Comparison of ENCODE assay signal across 27 mouse cellular contexts in genomic region chr6:43198094-43198493, GRCm38 (mm10). TPM values are rescaled to one million over a fixed set of nuclear protein-coding genes. Genes with fewer than 3 reads are reported as not detected.
DNase-seq lines count a peak whose midpoint lies in the region; ATAC-seq and TF ChIP-seq lines count a peak whose summit lies in the region.
"Had no signal": no experiment of that assay in that cellular context is flagged by ENCODE, and none has a peak within 500 bp of the region (broad histone marks: within the 10 kb centered on the region; RNA-seq: fewer than 3 reads in every experiment).

No protein-coding gene starts in this region.

- no peak overlapping the region for H3K9ac ChIP-seq in lung, embryonic 15.5 days
- H3K9ac ChIP-seq: embryonic facial prominence, embryonic 12.5 days; forebrain, embryonic 13.5 days; forebrain, embryonic 15.5 days; forebrain, postnatal 0 days had no signal

- no peaks in the 10 kb centered on the region for H3K36me3 ChIP-seq in lung, embryonic 15.5 days
- H3K36me3 ChIP-seq: embryonic facial prominence, embryonic 10.5 days; embryonic facial prominence, embryonic 12.5 days; forebrain, embryonic 15.5 days had no signal

- H3K4me3 ChIP-seq in lung, embryonic 15.5 days = no peak overlapping the region
- no peak overlapping the region for H3K4me3 ChIP-seq in left cerebral cortex, adult 2 months
- H3K4me3 ChIP-seq: embryonic facial prominence, embryonic 10.5 days; embryonic facial prominence, embryonic 12.5 days; forebrain, embryonic 13.5 days; forebrain, embryonic 15.5 days had no signal

- H3K27ac ChIP-seq in lung, embryonic 15.5 days = no peak overlapping the region
- H3K27ac ChIP-seq in left cerebral cortex, adult 2 months = no peak overlapping the region
- H3K27ac ChIP-seq: embryonic facial prominence, embryonic 10.5 days; embryonic facial prominence, embryonic 12.5 days; forebrain, embryonic 13.5 days; forebrain, embryonic 15.5 days had no signal

- no peak for TF ChIP-seq CTCF in left cerebral cortex, adult 2 months (IDR thresholded peaks at IDR 0.05)

- ATAC-seq in lung, embryonic 15.5 days (ENCODE audit: borderline replicate concordance, extremely low read depth, low FRiP score, low TSS enrichment) = peak; percentile 65; the same call in 1 of the 2 replicates
- peak; percentile 96 for ATAC-seq in CD4-positive, CD25-positive, alpha-beta regulatory T cell, adult 4 months
- peak; percentile 82 for ATAC-seq in inflammation-experienced regulatory T-cells, adult 6 months
- ATAC-seq: forebrain, embryonic 13.5 days; forebrain, embryonic 15.5 days; forebrain, postnatal 0 days had no signal

- no peak overlapping the region for H3K4me2 ChIP-seq in lung, embryonic 15.5 days
- H3K4me2 ChIP-seq: embryonic facial prominence, embryonic 12.5 days; forebrain, embryonic 13.5 days; forebrain, embryonic 15.5 days had no signal

- H3K27me3 ChIP-seq in lung, embryonic 15.5 days = no peaks in the 10 kb centered on the region
- H3K27me3 ChIP-seq: embryonic facial prominence, embryonic 12.5 days; forebrain, embryonic 13.5 days; forebrain, embryonic 15.5 days had no signal

- intact Hi-C loops in left cerebral cortex, adult 2 months (cut with DNase I) = no loop called here

- H3K9me3 ChIP-seq in lung, embryonic 15.5 days = no peaks in the 10 kb centered on the region
- H3K9me3 ChIP-seq: embryonic facial prominence, embryonic 10.5 days; embryonic facial prominence, embryonic 12.5 days; forebrain, embryonic 13.5 days; forebrain, embryonic 15.5 days had no signal

- 28% methylated on average over 3 of the region's 3 CpGs for WGBS in lung, embryonic 15.5 days

- 0 out of 2 replicates have a peak, but pooled peaks cover 3% of the 10 kb centered on the region for H3K4me1 ChIP-seq in lung, embryonic 15.5 days
- H3K4me1 ChIP-seq: embryonic facial prominence, embryonic 10.5 days; embryonic facial prominence, embryonic 12.5 days; forebrain, embryonic 13.5 days; forebrain, embryonic 15.5 days had no signal

- no peak for DNase-seq in lung, postnatal 4 days
- DNase-seq in CD4-positive, CD25-positive, alpha-beta regulatory T cell, adult 2 months (ENCODE audit: low read depth, low spot score) = peak; percentile 49
- DNase-seq in left cerebral cortex, adult 2 months (ENCODE audit: extremely low spot score in 1 of 2, low spot score in 2 of 2) = no peak
- no peak for DNase-seq in right cerebral cortex, postnatal 36 days (ENCODE audit: low spot score in 2 of 2)
- DNase-seq: adrenal gland, adult 8-10 months; adrenal gland, postnatal 14 days; adrenal gland, postnatal 36 days; cerebellum, adult 11-12 months; cerebellum, adult 2 months; cerebellum, adult 9-10 months; cerebellum, postnatal 10 days; cerebellum, postnatal 25 days; forebrain, postnatal 0 days had no signal

RNA-seq across cellular contexts. Expression of gene Olfr435, which starts 1.1 kb away (rescaled TPM):
- polyA plus RNA-seq in lung, embryonic 15.5 days (2015; fragmentation: Nextera tagmentation; extraction: Ambion mirVana) = not detected in 2 replicates
- polyA plus RNA-seq in CD4-positive, CD25-positive, alpha-beta regulatory T cell, adult 4 months (2017; shearing (Covaris generic)) = not detected
- not detected for polyA plus RNA-seq in inflammation-experienced regulatory T-cells, adult 6 months (2017; shearing (Covaris generic))
- not detected for total RNA-seq in left cerebral cortex, adult 2 months (2021)
- total RNA-seq: adrenal gland, adult 18-20 months; adrenal gland, adult 8-10 months; adrenal gland, postnatal 14 days; adrenal gland, postnatal 36 days; ES-E14; forebrain, postnatal 0 days; MEL had no signal
- polyA plus RNA-seq: C2C12; cerebellum, adult 2 months; cortical plate, adult 2 months; embryonic facial prominence, embryonic 10.5 days; embryonic facial prominence, embryonic 12.5 days; embryonic facial prominence, embryonic 14.5 days; forebrain, embryonic 11.5 days; forebrain, embryonic 13.5 days; forebrain, embryonic 15.5 days; forebrain, postnatal 0 days had no signal

RNA-seq across cellular contexts. Expression of gene Olfr434, which starts 14.7 kb away (rescaled TPM):
- polyA plus RNA-seq in lung, embryonic 15.5 days (2015; fragmentation: Nextera tagmentation; extraction: Ambion mirVana) = not detected in 2 replicates
- not detected for polyA plus RNA-seq in CD4-positive, CD25-positive, alpha-beta regulatory T cell, adult 4 months (2017; shearing (Covaris generic))
- polyA plus RNA-seq in inflammation-experienced regulatory T-cells, adult 6 months (2017; shearing (Covaris generic)) = not detected
- total RNA-seq in left cerebral cortex, adult 2 months (2021) = not detected
- total RNA-seq: adrenal gland, adult 18-20 months; adrenal gland, adult 8-10 months; adrenal gland, postnatal 14 days; adrenal gland, postnatal 36 days; ES-E14; forebrain, postnatal 0 days; MEL had no signal
- polyA plus RNA-seq: C2C12; cerebellum, adult 2 months; cortical plate, adult 2 months; embryonic facial prominence, embryonic 10.5 days; embryonic facial prominence, embryonic 12.5 days; embryonic facial prominence, embryonic 14.5 days; forebrain, embryonic 11.5 days; forebrain, embryonic 13.5 days; forebrain, embryonic 15.5 days; forebrain, postnatal 0 days had no signal

RNA-seq across cellular contexts. Expression of gene Olfr13, which starts 26.2 kb away (rescaled TPM):
- not detected in 2 replicates for polyA plus RNA-seq in lung, embryonic 15.5 days (2015; fragmentation: Nextera tagmentation; extraction: Ambion mirVana)
- not detected for polyA plus RNA-seq in CD4-positive, CD25-positive, alpha-beta regulatory T cell, adult 4 months (2017; shearing (Covaris generic))
- not detected for polyA plus RNA-seq in inflammation-experienced regulatory T-cells, adult 6 months (2017; shearing (Covaris generic))
- total RNA-seq in left cerebral cortex, adult 2 months (2021) = not detected
- total RNA-seq: adrenal gland, adult 18-20 months; adrenal gland, adult 8-10 months; adrenal gland, postnatal 14 days; adrenal gland, postnatal 36 days; ES-E14; forebrain, postnatal 0 days; MEL had no signal
- polyA plus RNA-seq: C2C12; cerebellum, adult 2 months; cortical plate, adult 2 months; embryonic facial prominence, embryonic 10.5 days; embryonic facial prominence, embryonic 12.5 days; embryonic facial prominence, embryonic 14.5 days; forebrain, embryonic 11.5 days; forebrain, embryonic 13.5 days; forebrain, embryonic 15.5 days; forebrain, postnatal 0 days had no signal

RNA-seq across cellular contexts. Expression of gene Olfr47, which starts 33.2 kb away (rescaled TPM):
- not detected in 2 replicates for polyA plus RNA-seq in lung, embryonic 15.5 days (2015; fragmentation: Nextera tagmentation; extraction: Ambion mirVana)
- not detected for polyA plus RNA-seq in CD4-positive, CD25-positive, alpha-beta regulatory T cell, adult 4 months (2017; shearing (Covaris generic))
- polyA plus RNA-seq in inflammation-experienced regulatory T-cells, adult 6 months (2017; shearing (Covaris generic)) = not detected
- total RNA-seq in left cerebral cortex, adult 2 months (2021) = not detected
- total RNA-seq: adrenal gland, adult 18-20 months; adrenal gland, adult 8-10 months; adrenal gland, postnatal 14 days; adrenal gland, postnatal 36 days; ES-E14; forebrain, postnatal 0 days; MEL had no signal
- polyA plus RNA-seq: C2C12; cerebellum, adult 2 months; cortical plate, adult 2 months; embryonic facial prominence, embryonic 10.5 days; embryonic facial prominence, embryonic 12.5 days; embryonic facial prominence, embryonic 14.5 days; forebrain, embryonic 11.5 days; forebrain, embryonic 13.5 days; forebrain, embryonic 15.5 days; forebrain, postnatal 0 days had no signal

RNA-seq across cellular contexts. Expression of gene Olfr437, which starts 35.0 kb away (rescaled TPM):
- not detected in 2 replicates for polyA plus RNA-seq in lung, embryonic 15.5 days (2015; fragmentation: Nextera tagmentation; extraction: Ambion mirVana)
- not detected for polyA plus RNA-seq in CD4-positive, CD25-positive, alpha-beta regulatory T cell, adult 4 months (2017; shearing (Covaris generic))
- polyA plus RNA-seq in inflammation-experienced regulatory T-cells, adult 6 months (2017; shearing (Covaris generic)) = not detected
- not detected for total RNA-seq in left cerebral cortex, adult 2 months (2021)
- total RNA-seq: adrenal gland, adult 18-20 months; adrenal gland, adult 8-10 months; adrenal gland, postnatal 14 days; adrenal gland, postnatal 36 days; ES-E14; forebrain, postnatal 0 days; MEL had no signal
- polyA plus RNA-seq: C2C12; cerebellum, adult 2 months; cortical plate, adult 2 months; embryonic facial prominence, embryonic 10.5 days; embryonic facial prominence, embryonic 12.5 days; embryonic facial prominence, embryonic 14.5 days; forebrain, embryonic 11.5 days; forebrain, embryonic 13.5 days; forebrain, embryonic 15.5 days; forebrain, postnatal 0 days had no signal
